In genomic region chr17:45772096-45772495, GRCm38 (mm10) we compare ENCODE assay signal across 25 mouse cellular contexts. TPM values are rescaled to one million over a fixed set of nuclear protein-coding genes. Genes with fewer than 3 reads are reported as not detected.
A peak's percentile ranks its signal among the peaks of the same experiment; 100 is the strongest.
DNase-seq lines count a peak whose midpoint lies in the region; ATAC-seq lines count a peak whose summit lies in the region.
"Had no signal": no experiment of that assay in that cellular context is flagged by ENCODE, and none has a peak within 500 bp of the region (broad histone marks: within the 10 kb centered on the region; RNA-seq: fewer than 3 reads in every experiment).

No protein-coding gene starts in this region.

- no peak; the same call in 1 of the 2 replicates for ATAC-seq in cerebellum, adult (ENCODE audit: insufficient number of reproducible peaks, low FRiP score, low TSS enrichment)
- ATAC-seq: CD4-positive, CD25-positive, alpha-beta regulatory T cell, adult 4 months; forebrain, embryonic 16.5 days; hindbrain, postnatal 0 days; intestine, embryonic 15.5 days had no signal

- intact Hi-C loops in heart, postnatal 10 days (cut with DNase I): no loop called here

- H3K36me3 ChIP-seq in heart, embryonic 10.5 days: no peaks in the 10 kb centered on the region
- H3K36me3 ChIP-seq: embryonic facial prominence, embryonic 13.5 days; forebrain, embryonic 12.5 days; G1E; heart, embryonic 13.5 days; hindbrain, embryonic 12.5 days; intestine, embryonic 15.5 days had no signal

- peak; percentile 63 for DNase-seq in cerebellum, adult 11-12 months
- DNase-seq in heart, embryonic 10.5 days (ENCODE audit: low spot score): no peak
- no peak for DNase-seq in heart, postnatal 10 days
- peak; percentile 32 to 49 for DNase-seq in cerebellum, postnatal 36 days
- no peak for DNase-seq in adrenal gland, postnatal 14 days
- no peak for DNase-seq in layer of hippocampus, adult 11-12 months (ENCODE audit: low spot score)
- no peak for DNase-seq in spleen, adult 18-20 months
- DNase-seq: adrenal gland, adult 8-10 months; B cell, adult 2 months; gastrocnemius, postnatal 25 days; heart, postnatal 4 days; kidney, adult 18-20 months had no signal

- H3K4me3 ChIP-seq in heart, embryonic 10.5 days: no peak overlapping the region
- H3K4me3 ChIP-seq: embryonic facial prominence, embryonic 13.5 days; forebrain, embryonic 12.5 days; heart, embryonic 13.5 days; hindbrain, embryonic 12.5 days; intestine, embryonic 15.5 days had no signal

- 85% methylated on average over 8 of the region's 8 CpGs for WGBS in heart, embryonic 10.5 days

- H3K27ac ChIP-seq in heart, embryonic 10.5 days: peak overlapping the region; percentile 53; the same call in 1 of the 2 replicates
- H3K27ac ChIP-seq: embryonic facial prominence, embryonic 13.5 days; forebrain, embryonic 12.5 days; heart, embryonic 13.5 days; hindbrain, embryonic 12.5 days; hindbrain, postnatal 0 days; intestine, embryonic 15.5 days had no signal

- peaks cover 18% of the 10 kb centered on the region; the same call in 1 of the 2 replicates for H3K27me3 ChIP-seq in heart, embryonic 10.5 days (ENCODE audit: insufficient read depth, poor library complexity, severe bottlenecking)
- H3K27me3 ChIP-seq: embryonic facial prominence, embryonic 13.5 days; hindbrain, embryonic 12.5 days; intestine, embryonic 15.5 days had no signal

- peaks cover 39% of the 10 kb centered on the region for H3K4me1 ChIP-seq in heart, embryonic 10.5 days

- no peaks in the 10 kb centered on the region for H3K9me3 ChIP-seq in heart, embryonic 10.5 days
- H3K9me3 ChIP-seq: embryonic facial prominence, embryonic 13.5 days; forebrain, embryonic 12.5 days; G1E; heart, embryonic 13.5 days; hindbrain, embryonic 12.5 days; intestine, embryonic 15.5 days had no signal

RNA-seq across cellular contexts. Expression of gene 1600014C23Rik, which starts 38.5 kb away (rescaled TPM):
- polyA plus RNA-seq in heart, embryonic 10.5 days (2016; fragmentation: Nextera tagmentation; extraction: Ambion mirVana): 0.62 TPM in 1 of 2 replicates, not detected in the other
- not detected for total RNA-seq in heart, postnatal 10 days (2021)
- total RNA-seq in adrenal gland, postnatal 14 days (2021): not detected in 2 replicates
- total RNA-seq: adrenal gland, adult 8-10 months; adrenal gland, postnatal 4 days; gastrocnemius, postnatal 25 days; granulocyte monocyte progenitor cell, adult 5-6 weeks; hindbrain, postnatal 0 days had no signal
- polyA plus RNA-seq: CD4-positive, CD25-positive, alpha-beta regulatory T cell, adult 4 months; cortical plate, adult 2 months; embryonic facial prominence, embryonic 13.5 days; hindbrain, embryonic 12.5 days had no signal

Comparison
In these comparisons a context has a peak if more than half of its experiments do, and no peak if none do; other contexts are left out.
1. DNase-seq: peak in cerebellum, adult 11-12 months (single experiment) and cerebellum, postnatal 36 days (2 of 2); none in heart, embryonic 10.5 days (single experiment), heart, postnatal 10 days (0 of 2), adrenal gland, postnatal 14 days (single experiment), layer of hippocampus, adult 11-12 months (single experiment) and spleen, adult 18-20 months (0 of 2).